8 mouse cellular contexts compared by ENCODE assay signal in the genomic region with DNA sequence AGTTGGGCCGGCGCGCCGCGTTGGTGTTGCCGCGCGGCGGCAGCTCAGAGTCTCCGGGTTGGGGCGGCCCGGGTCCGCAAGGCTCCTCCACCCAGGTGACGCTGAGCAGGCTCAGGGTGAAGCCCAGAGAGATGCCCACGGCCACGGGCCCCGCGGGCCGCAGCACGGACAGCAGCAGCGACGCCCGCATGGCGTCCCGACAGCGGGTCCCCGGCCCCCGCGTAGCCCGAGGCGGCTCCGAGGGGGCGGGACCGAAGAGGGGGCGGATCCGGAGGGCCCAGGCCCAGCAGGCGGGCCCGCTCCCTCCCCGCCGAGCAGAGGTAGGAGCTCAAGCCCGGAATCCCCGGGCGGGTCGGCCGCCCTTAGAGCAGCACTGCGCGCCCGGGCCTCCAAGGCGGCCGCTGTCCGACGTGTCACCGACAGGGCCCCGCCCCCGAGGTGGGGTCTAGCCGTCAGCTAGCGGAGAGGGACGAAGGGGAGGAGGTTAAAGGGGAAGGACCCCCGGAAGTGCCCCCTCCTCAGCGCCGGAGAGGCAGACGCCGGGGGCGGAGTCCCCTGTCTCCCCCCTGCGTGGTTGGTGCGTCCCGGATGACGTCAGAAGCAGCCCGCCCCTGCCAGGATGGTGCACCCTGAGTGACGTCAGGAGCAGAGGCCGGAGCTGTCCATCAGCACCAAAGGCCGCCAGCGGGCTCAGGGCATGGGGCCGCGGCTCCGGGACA. TPM values are rescaled to one million over a fixed set of nuclear protein-coding genes. Genes with fewer than 3 reads are reported as not detected.
DNase-seq lines count a peak whose midpoint lies in the region; ATAC-seq and TF ChIP-seq lines count a peak whose summit lies in the region.

A gene (minus strand): TSS at position 392 of the 719 bp plus-strand sequence.
A gene (plus strand): TSS at position 617 of the 719 bp plus-strand sequence.

- H3K9me3 ChIP-seq in embryonic facial prominence, embryonic 15.5 days (replicated peaks) = no peaks in the 10 kb centered on the region
- no peaks in the 10 kb centered on the region for H3K9me3 ChIP-seq in limb, embryonic 13.5 days
- H3K9me3 ChIP-seq in midbrain, embryonic 16.5 days (replicated peaks; ENCODE audit: control insufficient read depth, low read length, poor library complexity, severe bottlenecking) = no peaks in the 10 kb centered on the region

- peaks cover 40% of the 10 kb centered on the region for H3K27me3 ChIP-seq in embryonic facial prominence, embryonic 15.5 days
- H3K27me3 ChIP-seq in limb, embryonic 13.5 days = peaks cover 49% of the 10 kb centered on the region
- H3K27me3 ChIP-seq in midbrain, embryonic 16.5 days (ENCODE audit: control insufficient read depth, insufficient read depth, low read depth, low read length) = no peaks in the 10 kb centered on the region
- no peaks in the 10 kb centered on the region for H3K27me3 ChIP-seq in spleen, adult 2 months (ENCODE audit: control insufficient read depth, insufficient read depth, low read length)

- peak within 1 kb of the TSS; percentile 73 for H3K4me2 ChIP-seq in embryonic facial prominence, embryonic 15.5 days (replicated peaks)
- H3K4me2 ChIP-seq in limb, embryonic 13.5 days (replicated peaks) = peak within 1 kb of the TSS; percentile 79
- peak within 1 kb of the TSS; percentile 80 for H3K4me2 ChIP-seq in midbrain, embryonic 16.5 days (ENCODE audit: low read length)

- ATAC-seq in embryonic facial prominence, embryonic 15.5 days (ENCODE audit: insufficient number of reproducible peaks, low FRiP score, low TSS enrichment, low read depth) = peak; percentile 93
- peak; percentile 91 for ATAC-seq in limb, embryonic 13.5 days (ENCODE audit: low FRiP score, low read depth)
- ATAC-seq in midbrain, embryonic 16.5 days = peak; percentile 86

- DNase-seq in B cell, adult 2 months = peak; percentile 97 to 98
- DNase-seq in heart, adult 9 months (ENCODE audit: low spot score in 2 of 2) = peak; percentile 91 to 95
- DNase-seq in kidney, adult 9 months = peak; percentile 98
- peak; percentile 84 to 94 for DNase-seq in spleen, adult 2 months (ENCODE audit: low read depth in 1 of 2, low spot score in 2 of 2)

- H3K27ac ChIP-seq in bone marrow macrophage, adult 2 months (ENCODE audit: insufficient read depth, low read depth, low read length) = no peak within 1 kb of the TSS
- peak within 1 kb of the TSS; percentile 86 for H3K27ac ChIP-seq in embryonic facial prominence, embryonic 15.5 days (replicated peaks)
- peak within 1 kb of the TSS; percentile 63; the same call in 1 of the 2 replicates for H3K27ac ChIP-seq in limb, embryonic 13.5 days
- peak within 1 kb of the TSS; percentile 80 for H3K27ac ChIP-seq in midbrain, embryonic 16.5 days (ENCODE audit: low read length)
- H3K27ac ChIP-seq in spleen, adult 2 months (ENCODE audit: insufficient read depth, low read length) = peak within 1 kb of the TSS; percentile 84

- peak within 1 kb of the TSS; percentile 54 for H3K9ac ChIP-seq in embryonic facial prominence, embryonic 15.5 days
- peak within 1 kb of the TSS; percentile 81 for H3K9ac ChIP-seq in limb, embryonic 13.5 days
- peak within 1 kb of the TSS; percentile 88 for H3K9ac ChIP-seq in midbrain, embryonic 16.5 days (ENCODE audit: low read depth, low read length)

- H3K4me1 ChIP-seq in bone marrow macrophage, adult 2 months (ENCODE audit: control insufficient read depth, insufficient read depth, low read length) = 0 out of 2 replicates have a peak, but pooled peaks cover 3% of the 10 kb centered on the region
- H3K4me1 ChIP-seq in embryonic facial prominence, embryonic 15.5 days = peaks cover 32% of the 10 kb centered on the region
- peaks cover 32% of the 10 kb centered on the region for H3K4me1 ChIP-seq in limb, embryonic 13.5 days
- peaks cover 43% of the 10 kb centered on the region for H3K4me1 ChIP-seq in midbrain, embryonic 16.5 days (ENCODE audit: control insufficient read depth, insufficient read depth, low read length)
- peaks cover 19% of the 10 kb centered on the region for H3K4me1 ChIP-seq in spleen, adult 2 months (ENCODE audit: control insufficient read depth, insufficient read depth, insufficient read length)

- peaks cover 30% of the 10 kb centered on the region for H3K36me3 ChIP-seq in embryonic facial prominence, embryonic 15.5 days
- H3K36me3 ChIP-seq in limb, embryonic 13.5 days = peaks cover 27% of the 10 kb centered on the region
- H3K36me3 ChIP-seq in midbrain, embryonic 16.5 days (ENCODE audit: control insufficient read depth, insufficient read depth, low read length) = peaks cover 32% of the 10 kb centered on the region
- peaks cover 15% of the 10 kb centered on the region for H3K36me3 ChIP-seq in spleen, adult 2 months (ENCODE audit: control insufficient read depth, insufficient read depth, low read length)

- no peak for TF ChIP-seq CTCF in bone marrow macrophage, adult 2 months (IDR thresholded peaks at IDR 0.05; ENCODE audit: low read depth, low read length)
- TF ChIP-seq CTCF in spleen, adult 2 months (IDR thresholded peaks at IDR 0.05; ENCODE audit: extremely low read depth, insufficient read depth, insufficient read length, insufficient replicate concordance) = no peak

- TF ChIP-seq POLR2A in bone marrow macrophage, adult 2 months (IDR thresholded peaks at IDR 0.05; ENCODE audit: borderline replicate concordance, low read depth, low read length) = no peak
- peak; percentile 2; the same call in 1 of the 2 replicates for TF ChIP-seq POLR2A in spleen, adult 2 months (IDR thresholded peaks at IDR 0.05; ENCODE audit: low read depth, low read length)

- under 1% methylated on average over 75 of the region's 76 CpGs for WGBS in embryonic facial prominence, embryonic 15.5 days
- WGBS in limb, embryonic 13.5 days = under 1% methylated on average over 74 of the region's 76 CpGs
- 0% methylated on average over 46 of the region's 76 CpGs for WGBS in midbrain, embryonic 16.5 days
- under 1% methylated on average over 75 of the region's 76 CpGs for WGBS in spleen, adult 2 months

- peak within 1 kb of the TSS; percentile 56 for H3K4me3 ChIP-seq in bone marrow macrophage, adult 2 months (ENCODE audit: insufficient read depth, low read length)
- H3K4me3 ChIP-seq in embryonic facial prominence, embryonic 15.5 days (replicated peaks) = peak within 1 kb of the TSS; percentile 79
- H3K4me3 ChIP-seq in limb, embryonic 13.5 days = peak within 1 kb of the TSS; percentile 84
- peak within 1 kb of the TSS; percentile 74 for H3K4me3 ChIP-seq in midbrain, embryonic 16.5 days (ENCODE audit: low read depth, low read length)
- peak within 1 kb of the TSS; percentile 79 for H3K4me3 ChIP-seq in spleen, adult 2 months (ENCODE audit: extremely low read depth, insufficient read depth, insufficient read length)

RNA-seq across cellular contexts. Expression of the first gene that starts in this region (rescaled TPM):
- 0.95 and 1.3 TPM in 2 replicates for polyA plus RNA-seq in bone marrow macrophage, adult 2 months (2012; ENCODE audit: insufficient read depth, insufficient read length, missing spikeins)
- polyA plus RNA-seq in embryonic facial prominence, embryonic 15.5 days (2015; fragmentation: Nextera tagmentation; extraction: Ambion mirVana) = 51.3 and 54.5 TPM in 2 replicates
- polyA plus RNA-seq in limb, embryonic 13.5 days (2015; fragmentation: Nextera tagmentation; extraction: Ambion mirVana) = 37.5 and 37.7 TPM in 2 replicates
- 34.8 and 37.5 TPM in 2 replicates for polyA plus RNA-seq in midbrain, embryonic 16.5 days (2015; fragmentation: Nextera tagmentation; extraction: Ambion mirVana)
- 30.4 and 40.6 TPM in 2 replicates for polyA plus RNA-seq in spleen, adult 2 months (2012; rRNA removed)

RNA-seq across cellular contexts. Expression of the second gene that starts in this region (rescaled TPM):
- not detected in 2 replicates for polyA plus RNA-seq in bone marrow macrophage, adult 2 months (2012; ENCODE audit: insufficient read depth, insufficient read length, missing spikeins)
- polyA plus RNA-seq in embryonic facial prominence, embryonic 15.5 days (2015; fragmentation: Nextera tagmentation; extraction: Ambion mirVana) = 1.3 and 1.4 TPM in 2 replicates
- 0.83 and 0.97 TPM in 2 replicates for polyA plus RNA-seq in limb, embryonic 13.5 days (2015; fragmentation: Nextera tagmentation; extraction: Ambion mirVana)
- 52.0 and 56.7 TPM in 2 replicates for polyA plus RNA-seq in midbrain, embryonic 16.5 days (2015; fragmentation: Nextera tagmentation; extraction: Ambion mirVana)
- polyA plus RNA-seq in spleen, adult 2 months (2012; rRNA removed) = 2.6 and 3.6 TPM in 2 replicates

Comparison
In these comparisons a context has a peak if more than half of its experiments do, and no peak if none do; other contexts are left out.
1. RNA of the first gene that starts in this region (polyA plus RNA-seq): 51.3 to 54.5 TPM in embryonic facial prominence, embryonic 15.5 days, 37.5 to 37.7 TPM in limb, embryonic 13.5 days, 34.8 to 37.5 TPM in midbrain, embryonic 16.5 days and 30.4 to 40.6 TPM in spleen, adult 2 months; 0.95 to 1.3 TPM in bone marrow macrophage, adult 2 months; every median in the first group is over 10 times any median in the second.
2. RNA of the second gene that starts in this region (polyA plus RNA-seq): 52.0 to 56.7 TPM in midbrain, embryonic 16.5 days; 2.6 to 3.6 TPM in spleen, adult 2 months, 1.3 to 1.4 TPM in embryonic facial prominence, embryonic 15.5 days, 0.83 to 0.97 TPM in limb, embryonic 13.5 days and not detected in bone marrow macrophage, adult 2 months; every median in the first group is over 10 times any median in the second.
3. Peak in every context shown above with its lines, with median percentiles within 50 percentile points of each other: DNase-seq, H3K4me3 ChIP-seq, ATAC-seq, H3K4me2 ChIP-seq and H3K9ac ChIP-seq.